ENCODE assay signal across 19 mouse cellular contexts in the genomic region with DNA sequence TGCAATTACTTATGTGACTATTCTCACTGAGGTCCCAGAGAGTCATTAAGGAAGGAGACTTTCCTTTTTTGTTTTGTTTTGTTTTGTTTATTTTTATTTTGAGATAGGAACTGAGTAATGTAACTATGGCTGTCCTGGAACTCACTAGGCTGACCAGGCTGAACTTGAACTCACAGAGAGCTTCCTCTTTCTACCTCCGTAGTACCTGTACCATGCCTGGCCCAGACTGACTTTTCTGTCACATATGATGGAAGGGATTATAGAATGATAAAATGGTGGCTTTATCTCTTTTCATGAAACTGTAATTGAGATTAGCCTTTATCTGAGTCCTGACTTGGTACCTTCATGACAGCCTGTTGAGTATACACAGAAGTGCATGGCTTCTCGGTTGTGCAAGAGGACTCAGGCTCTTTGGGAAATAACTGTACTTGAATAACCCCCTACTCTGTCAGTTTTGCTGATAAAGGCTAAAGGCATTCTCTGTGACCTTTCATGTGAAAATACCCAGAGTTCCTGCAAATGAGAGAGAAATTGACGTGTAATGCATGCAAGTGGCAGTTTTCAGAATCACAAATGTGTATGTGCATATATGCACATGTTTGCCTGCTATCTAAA.
"Had no signal": no experiment of that assay in that cellular context is flagged by ENCODE, and none has a peak within 500 bp of the region (broad histone marks: within the 10 kb centered on the region; RNA-seq: fewer than 3 reads in every experiment).

No protein-coding gene starts in this region.

- H3K9ac ChIP-seq: lung, embryonic 14.5 days; midbrain, embryonic 12.5 days; neural tube, embryonic 13.5 days; neural tube, embryonic 15.5 days had no signal

- DNase-seq: lung, adult 18-20 months; lung, embryonic 14.5 days; lung, postnatal 10 days; lung, postnatal 4 days; midbrain, embryonic 14.5 days; retina, postnatal 1 day; right cerebral cortex, adult 18-20 months; right cerebral cortex, postnatal 25 days; right cerebral cortex, postnatal 4 days; spleen, adult 18-20 months; thymus, adult 18-20 months; thymus, postnatal 14 days; thymus, postnatal 36 days had no signal

- H3K4me2 ChIP-seq: lung, embryonic 14.5 days; midbrain, embryonic 12.5 days; neural tube, embryonic 13.5 days; neural tube, embryonic 15.5 days had no signal

- H3K9me3 ChIP-seq: midbrain, embryonic 10.5 days; midbrain, embryonic 12.5 days; neural tube, embryonic 13.5 days; neural tube, embryonic 15.5 days had no signal

- H3K27ac ChIP-seq: midbrain, embryonic 10.5 days; midbrain, embryonic 12.5 days; neural tube, embryonic 13.5 days; neural tube, embryonic 15.5 days had no signal

- H3K4me1 ChIP-seq: midbrain, embryonic 12.5 days; neural tube, embryonic 13.5 days; neural tube, embryonic 15.5 days had no signal

- H3K27me3 ChIP-seq: midbrain, embryonic 12.5 days; neural tube, embryonic 13.5 days; neural tube, embryonic 15.5 days had no signal

- ATAC-seq: midbrain, embryonic 16.5 days had no signal

- H3K4me3 ChIP-seq: midbrain, embryonic 10.5 days; midbrain, embryonic 12.5 days; myocyte; neural tube, embryonic 13.5 days; neural tube, embryonic 15.5 days had no signal

- H3K36me3 ChIP-seq: midbrain, embryonic 12.5 days; neural tube, embryonic 13.5 days had no signal
